Mouse (Mus musculus) ES-E14 (cell line): ENCODE measurements around the gene A430005L14Rik.
"Not testable (repeated sequence)": the region's sequence is repeated elsewhere in the genome, so short reads cannot be mapped to it uniquely, and the experiment has no call there.

Experiments
- CHD2 ChIP-seq: IDR thresholded peaks from 2 replicates; pipeline ENCODE4 v1.6.1; 2014; ENCODE audit warnings: mild to moderate bottlenecking, low read depth, low read length, inconsistent platforms
- HCFC1 ChIP-seq: IDR thresholded peaks from 2 replicates; pipeline ENCODE4 v1.6.1; 2012; ENCODE audit warnings: low read length, inconsistent platforms, borderline replicate concordance; ENCODE audit not compliant: insufficient read depth
- ZC3H11A ChIP-seq: IDR thresholded peaks from 2 replicates; pipeline ENCODE4 v1.6.1; 2012; ENCODE audit warnings: low read depth, mild to moderate bottlenecking, inconsistent platforms, low read length, borderline replicate concordance
- ZNF384 ChIP-seq: IDR thresholded peaks from 2 replicates; pipeline ENCODE4 v1.6.1; 2012; ENCODE audit warnings: low read depth, low read length, inconsistent platforms

GRCm38 (mm10) chr4:153922090-153922489 is 34.9 kb upstream of the A430005L14Rik start:
- not testable (repeated sequence) for TF ChIP-seq CHD2, ZNF384, ZC3H11A, HCFC1
